Mouse (Mus musculus) heart, embryonic 14.5 days (tissue): ENCODE measurements around the gene Necab2. TPM values are rescaled to one million over a fixed set of nuclear protein-coding genes. Genes with fewer than 3 reads are reported as not detected.
A peak's percentile ranks its signal among the peaks of the same experiment; 100 is the strongest.

Source experiments
- ATAC-seq: fragments of 200-750 bp; cut with Nextera tagmentation; 2 replicates; pipeline ENCODE4 v1.8.0; 2017; ENCODE audit warnings: low read depth, moderate TSS enrichment; ENCODE audit not compliant: insufficient number of reproducible peaks, insufficient read depth, low FRiP score
- H3K27ac ChIP-seq, 2 experiments: fragments of 200-500 bp in 1 of 2; fragments of 300-500 bp in 1 of 2; sonication (generic) in 1 of 2; replicated peaks in 1 of 2; 2 replicates each; pipeline ENCODE4 v1.5.1; 2012 to 2014; ENCODE audit warnings: low read depth in 2 of 2, low read length in 2 of 2, control low read depth in 1 of 2, mild to moderate bottlenecking in 1 of 2, mixed read lengths in 1 of 2; ENCODE audit not compliant: control insufficient read depth in 1 of 2, insufficient read depth in 1 of 2
- H3K27me3 ChIP-seq: fragments of 300-500 bp; sonication (generic); 2 replicates; pipeline ENCODE4 v1.6.1; 2014; ENCODE audit warnings: mild to moderate bottlenecking, low read length, control low read depth; ENCODE audit not compliant: control insufficient read depth, insufficient read depth
- H3K36me3 ChIP-seq: fragments of 300-500 bp; sonication (generic); 2 replicates; pipeline ENCODE4 v1.6.1; 2014; ENCODE audit warnings: mild to moderate bottlenecking, control low read depth, low read length, mixed read lengths; ENCODE audit not compliant: control insufficient read depth, insufficient read depth
- H3K4me1 ChIP-seq, 2 experiments: fragments of 200-500 bp in 1 of 2; fragments of 300-500 bp in 1 of 2; sonication (generic) in 1 of 2; 2 replicates each; pipeline ENCODE4 v1.6.1; 2012 to 2014; ENCODE audit warnings: low read length in 2 of 2, control low read depth in 1 of 2, mixed read lengths in 1 of 2; ENCODE audit not compliant: control insufficient read depth in 2 of 2, insufficient read depth in 2 of 2
- H3K4me2 ChIP-seq: fragments of 300-500 bp; sonication (generic); 2 replicates; pipeline ENCODE4 v1.6.1; 2014; ENCODE audit warnings: mild to moderate bottlenecking, low read length
- H3K4me3 ChIP-seq, 2 experiments: fragments of 200-500 bp in 1 of 2; fragments of 300-500 bp in 1 of 2; sonication (generic) in 1 of 2; 2 replicates each; pipeline ENCODE4 v1.5.1; 2012 to 2014; ENCODE audit warnings: low read length in 2 of 2, mild to moderate bottlenecking in 2 of 2, control low read depth in 1 of 2, low read depth in 1 of 2, moderate library complexity in 1 of 2; ENCODE audit not compliant: control insufficient read depth in 1 of 2, insufficient read depth in 1 of 2
- H3K9ac ChIP-seq: fragments of 300-500 bp; sonication (generic); 2 replicates; pipeline ENCODE4 v1.6.1; 2014; ENCODE audit warnings: mild to moderate bottlenecking, low read length
- H3K9me3 ChIP-seq: fragments of 300-500 bp; sonication (generic); 2 replicates; pipeline ENCODE4 v1.6.1; 2016; ENCODE audit warnings: low read length, control low read depth; ENCODE audit not compliant: control insufficient read depth
- WGBS: fragments of 180-500 bp; shearing (Covaris S2); extraction: QIAGEN DNeasy Blood & Tissue Kit; methylation state at CpG from one replicate; pipeline ENCODE4 v1.1.7; 2014; 5-methylcytosine and 5-hydroxymethylcytosine counted together
- polyA plus RNA-seq: library from polyadenylated mRNA; unstranded; fragments of >200 nt; fragmentation: Nextera tagmentation; extraction: Ambion mirVana; gene quantifications from 2 replicates; pipeline ENCODE4 v1.2.1, GENCODE M21; 2014

The Necab2 gene
- polyA plus RNA-seq, 1 experiment from 2014 or later = 0.27 TPM

- H3K4me3 ChIP-seq = no peak overlapping the region
- H3K9me3 ChIP-seq = no peaks in the 10 kb centered on the region
- 80% methylated on average over 5 of the region's 5 CpGs for WGBS
- H3K9ac ChIP-seq = no peak overlapping the region
- H3K4me1 ChIP-seq = peaks cover 8 to 11% of the 10 kb centered on the region in 2 experiments; a peak in 3 of 4 replicates
- no peaks in the 10 kb centered on the region for H3K36me3 ChIP-seq
- no peak overlapping the region for H3K4me2 ChIP-seq
- H3K27ac ChIP-seq = no peak overlapping the region
- no peak for ATAC-seq
- H3K27me3 ChIP-seq = peaks cover 40% of the 10 kb centered on the region
Measured at GRCm38 (mm10) chr8:119452919-119453318, 6.4 kb downstream of the Necab2 start.

DNA sequence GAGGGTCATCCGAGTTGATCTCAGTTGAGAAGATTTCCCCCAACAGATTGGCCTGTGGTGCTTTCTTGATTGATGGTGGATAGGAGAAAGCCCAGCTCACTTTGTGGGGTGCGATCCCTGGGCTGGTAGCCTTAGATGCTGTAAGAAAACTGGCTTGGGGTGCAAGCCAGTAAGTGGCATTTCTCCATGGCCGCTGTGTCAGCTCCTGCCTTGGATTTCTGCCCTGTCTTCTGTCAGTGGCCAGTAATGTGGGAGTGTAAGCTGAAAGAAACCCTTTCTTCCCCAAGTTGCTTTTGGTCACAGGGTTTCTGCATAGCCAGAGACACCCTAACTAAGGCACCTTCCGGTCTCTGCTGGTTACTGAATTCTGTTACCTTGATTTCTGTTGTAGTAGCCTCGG is 9.5 kb downstream of the Necab2 start:
- Histone ChIP-seq H3K4me3 (no peak overlapping the region), H3K27ac (no peak overlapping the region), H3K4me2 (no peak overlapping the region), H3K36me3 (no peaks in the 10 kb centered on the region), H3K9ac (no peak overlapping the region), H3K9me3 (no peaks in the 10 kb centered on the region), H3K4me1 (peaks cover 12 to 18% of the 10 kb centered on the region in 2 experiments), H3K27me3 (peaks cover 12% of the 10 kb centered on the region)
- no peak for ATAC-seq
- WGBS = 69% methylated on average over 5 of the region's 5 CpGs

- Histone ChIP-seq H3K4me2 (peak overlapping the region; percentile 44), H3K4me3 (no peak overlapping the region), H3K27me3 (peaks cover 10% of the 10 kb centered on the region), H3K36me3 (no peaks in the 10 kb centered on the region), H3K9me3 (no peaks in the 10 kb centered on the region), H3K9ac (0 out of 2 replicates have a peak overlapping the region, but pooled peaks have one; percentile 34), H3K4me1 (peaks cover 13 to 22% of the 10 kb centered on the region in 2 experiments), H3K27ac (no peak overlapping the region)
- WGBS = 18% methylated on average over 16 of the region's 16 CpGs
- no peak for ATAC-seq
Measured at GRCm38 (mm10) chr8:119459724-119460123, 13.2 kb downstream of the Necab2 start.

DNA sequence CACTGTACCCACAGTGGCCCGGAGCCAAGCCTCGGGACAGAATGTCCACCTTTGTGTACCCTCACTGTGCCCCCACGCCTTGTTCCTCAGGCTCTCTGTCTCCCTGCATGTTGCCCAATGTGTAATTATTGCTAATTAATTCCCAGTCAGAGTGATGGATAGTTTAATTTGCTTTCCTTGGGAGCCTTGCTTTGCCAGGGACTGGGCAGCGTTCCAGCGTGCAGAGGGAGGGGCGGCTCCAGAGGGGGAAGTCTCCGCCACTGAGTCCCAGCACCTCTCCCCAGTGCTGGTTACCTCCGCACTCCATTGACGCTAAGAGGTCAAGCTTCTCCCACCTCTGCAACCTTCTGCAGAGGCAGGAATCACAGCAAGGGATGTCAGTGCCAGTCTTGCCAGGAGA is 14.8 kb downstream of the Necab2 start:
- Histone ChIP-seq H3K4me3 (no peak overlapping the region), H3K9ac (no peak overlapping the region), H3K27me3 (peaks cover 24% of the 10 kb centered on the region), H3K4me2 (no peak overlapping the region), H3K36me3 (no peaks in the 10 kb centered on the region), H3K9me3 (no peaks in the 10 kb centered on the region), H3K27ac (no peak overlapping the region), H3K4me1 (peaks cover 23% of the 10 kb centered on the region in 2 experiments)
- ATAC-seq = no peak
- 75% methylated on average over 9 of the region's 9 CpGs for WGBS

DNA sequence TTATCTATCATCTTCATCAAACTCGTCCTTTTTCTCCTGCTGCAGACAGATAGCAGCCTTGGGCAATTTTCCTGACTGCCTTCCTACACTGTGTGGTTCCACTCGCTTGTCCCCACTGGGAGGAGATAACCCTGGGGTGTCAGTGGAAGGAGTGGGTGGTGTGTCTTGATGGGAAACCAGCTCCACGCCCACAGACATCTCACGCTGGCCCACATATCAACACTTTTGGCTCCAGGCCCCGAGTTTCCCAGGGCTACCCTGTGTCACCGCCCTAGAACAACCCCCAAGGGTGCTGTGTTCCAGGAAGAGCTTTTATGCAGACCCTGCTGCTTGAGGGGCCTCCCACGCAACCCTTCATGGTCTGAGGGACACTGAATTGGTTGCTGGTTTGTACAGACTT is 17.2 kb downstream of the Necab2 start:
- H3K9me3 ChIP-seq = no peaks in the 10 kb centered on the region
- 56% methylated on average over 7 of the region's 7 CpGs for WGBS
- no peak overlapping the region for H3K27ac ChIP-seq
- no peak overlapping the region for H3K9ac ChIP-seq
- H3K27me3 ChIP-seq = peaks cover 37% of the 10 kb centered on the region
- ATAC-seq = no peak
- H3K36me3 ChIP-seq = no peaks in the 10 kb centered on the region
- no peak overlapping the region for H3K4me2 ChIP-seq
- H3K4me3 ChIP-seq = no peak overlapping the region
- H3K4me1 ChIP-seq = peaks cover 23 to 25% of the 10 kb centered on the region in 2 experiments

DNA sequence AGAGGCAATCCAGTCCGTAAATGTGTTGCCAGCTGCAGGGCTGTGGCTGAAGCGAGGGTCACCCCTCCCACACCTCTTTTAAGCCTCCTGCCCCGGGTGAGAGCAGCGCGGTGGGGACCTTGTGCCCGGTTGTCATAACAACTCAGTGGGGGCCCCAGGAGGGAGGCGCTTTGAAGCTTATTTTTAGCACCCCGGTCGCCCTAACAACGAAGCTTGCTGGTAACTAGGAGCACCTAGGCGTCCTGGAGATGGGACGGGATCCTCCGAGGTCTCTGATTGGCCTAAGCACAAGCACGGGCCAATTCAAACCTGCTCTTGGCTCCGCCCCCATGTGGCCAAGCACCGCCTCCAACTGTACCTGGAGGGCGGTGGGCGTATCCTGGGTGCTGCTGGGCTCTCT is 19.6 kb downstream of the Necab2 start:
- peaks cover 16 to 21% of the 10 kb centered on the region in 2 experiments for H3K4me1 ChIP-seq
- H3K4me3 ChIP-seq = peak overlapping the region in 1 of 2 experiments; percentile 6; a peak in 1 of 4 replicates
- peak overlapping the region; percentile 57 for H3K4me2 ChIP-seq
- no peak overlapping the region for H3K9ac ChIP-seq
- H3K27me3 ChIP-seq = peaks cover 37% of the 10 kb centered on the region
- H3K36me3 ChIP-seq = no peaks in the 10 kb centered on the region
- whole genome bisulfite sequencing = 3% methylated on average over 18 of the region's 18 CpGs
- H3K27ac ChIP-seq = no peak overlapping the region
- no peaks in the 10 kb centered on the region for H3K9me3 ChIP-seq
- ATAC-seq = peak; percentile 27; the same call in 1 of the 2 replicates

GRCm38 (mm10) chr8:119466794-119467193 is 20.3 kb downstream of the Necab2 start:
- H3K4me3 ChIP-seq = no peak overlapping the region
- no peak overlapping the region for H3K9ac ChIP-seq
- peaks cover 16 to 21% of the 10 kb centered on the region in 2 experiments for H3K4me1 ChIP-seq
- no peak overlapping the region for H3K27ac ChIP-seq
- no peaks in the 10 kb centered on the region for H3K9me3 ChIP-seq
- no peak for ATAC-seq
- peaks cover 37% of the 10 kb centered on the region for H3K27me3 ChIP-seq
- WGBS = 74% methylated on average over 10 of the region's 10 CpGs
- no peaks in the 10 kb centered on the region for H3K36me3 ChIP-seq
- H3K4me2 ChIP-seq = no peak overlapping the region

GRCm38 (mm10) chr8:119468091-119468490 is 21.6 kb downstream of the Necab2 start:
- no peak overlapping the region for H3K27ac ChIP-seq
- H3K9me3 ChIP-seq = no peaks in the 10 kb centered on the region
- peaks cover 34% of the 10 kb centered on the region for H3K27me3 ChIP-seq
- 87% methylated on average over 8 of the region's 8 CpGs for WGBS
- H3K4me1 ChIP-seq = peaks cover 16 to 21% of the 10 kb centered on the region in 2 experiments
- no peak overlapping the region for H3K4me2 ChIP-seq
- no peak overlapping the region for H3K4me3 ChIP-seq
- no peak overlapping the region for H3K9ac ChIP-seq
- no peaks in the 10 kb centered on the region for H3K36me3 ChIP-seq
- ATAC-seq = no peak
